Mouse (Mus musculus) heart, adult 11 months (tissue): ENCODE results near the gene Idh3g.

Experiments used
- DNase-seq: peaks from one replicate; pipeline ENCODE4 v3.0.0; 2022

Gene Idh3g

GRCm38 (mm10) chrX:73786364-73787224 lies at the start of gene Idh3g, which contains the start of gene Ssr4:
Gene Idh3g, minus strand, starts transcription at chrX:73786897.
Gene Ssr4, plus strand, starts transcription at chrX:73787028.
- DNase-seq, result peak; percentile 100

- no peak for DNase-seq
Observed at GRCm38 (mm10) chrX:73835731-73836130, 49.0 kb upstream of the Idh3g start.

GRCm38 (mm10) chrX:73824185-73825151 lies 37.8 kb upstream of the Idh3g start, which contains the start of gene Pdzd4:
Gene Pdzd4, minus strand, starts transcription at chrX:73824969.
- peak; percentile 97 for DNase-seq

- DNase-seq, result peak; percentile 85
Observed at GRCm38 (mm10) chrX:73823747-73824146, 37.0 kb upstream of the Idh3g start.

GRCm38 (mm10) chrX:73816596-73817314 lies 30.1 kb upstream of the Idh3g start:
- DNase-seq, result no peak

GRCm38 (mm10) chrX:73815072-73815471 lies 28.4 kb upstream of the Idh3g start:
- DNase-seq, result no peak

GRCm38 (mm10) chrX:73805814-73806213 lies 19.1 kb upstream of the Idh3g start:
- DNase-seq, result no peak

- peak; percentile 95 for DNase-seq
Observed at GRCm38 (mm10) chrX:73798502-73798901, 11.8 kb upstream of the Idh3g start.

GRCm38 (mm10) chrX:73797511-73797910 lies 10.8 kb upstream of the Idh3g start:
- no peak for DNase-seq

- peak; percentile 40 for DNase-seq
Observed at GRCm38 (mm10) chrX:73793505-73793904, 6.8 kb upstream of the Idh3g start.

- DNase-seq, result peak; percentile 73
Observed at GRCm38 (mm10) chrX:73793039-73793438, 6.3 kb upstream of the Idh3g start.

- DNase-seq, result peak; percentile 74
Observed at GRCm38 (mm10) chrX:73788501-73788900, 1.8 kb upstream of the Idh3g start.

- no peak for DNase-seq
Observed at GRCm38 (mm10) chrX:73787225-73787558, 495 bp upstream of the Idh3g start.

- peak; percentile 51 for DNase-seq
Observed at GRCm38 (mm10) chrX:73785666-73786065, 1.0 kb downstream of the Idh3g start.

- peak; percentile 67 for DNase-seq
Observed at GRCm38 (mm10) chrX:73782227-73782626, 4.5 kb downstream of the Idh3g start.

- DNase-seq, result peak; percentile 95
Observed at GRCm38 (mm10) chrX:73774802-73775483, 11.8 kb downstream of the Idh3g start.

- peak; percentile 96 for DNase-seq
Observed at GRCm38 (mm10) chrX:73774168-73774760, 12.4 kb downstream of the Idh3g start, which contains the start of gene Srpk3. Gene Srpk3, plus strand, starts transcription at chrX:73774405.

GRCm38 (mm10) chrX:73767267-73767666 lies 19.4 kb downstream of the Idh3g start:
- no peak for DNase-seq

- peak; percentile 98 for DNase-seq
Observed at GRCm38 (mm10) chrX:73765311-73765710, 21.4 kb downstream of the Idh3g start.

GRCm38 (mm10) chrX:73758611-73759290 lies 27.9 kb downstream of the Idh3g start:
- DNase-seq, result no peak
